Mouse (Mus musculus): ENCODE data around the gene Ankrd26.
"Not testable (repeated sequence)": the region's sequence is repeated elsewhere in the genome, so short reads cannot be mapped to it uniquely, and the experiment has no call there.

The Ankrd26 gene

DNA sequence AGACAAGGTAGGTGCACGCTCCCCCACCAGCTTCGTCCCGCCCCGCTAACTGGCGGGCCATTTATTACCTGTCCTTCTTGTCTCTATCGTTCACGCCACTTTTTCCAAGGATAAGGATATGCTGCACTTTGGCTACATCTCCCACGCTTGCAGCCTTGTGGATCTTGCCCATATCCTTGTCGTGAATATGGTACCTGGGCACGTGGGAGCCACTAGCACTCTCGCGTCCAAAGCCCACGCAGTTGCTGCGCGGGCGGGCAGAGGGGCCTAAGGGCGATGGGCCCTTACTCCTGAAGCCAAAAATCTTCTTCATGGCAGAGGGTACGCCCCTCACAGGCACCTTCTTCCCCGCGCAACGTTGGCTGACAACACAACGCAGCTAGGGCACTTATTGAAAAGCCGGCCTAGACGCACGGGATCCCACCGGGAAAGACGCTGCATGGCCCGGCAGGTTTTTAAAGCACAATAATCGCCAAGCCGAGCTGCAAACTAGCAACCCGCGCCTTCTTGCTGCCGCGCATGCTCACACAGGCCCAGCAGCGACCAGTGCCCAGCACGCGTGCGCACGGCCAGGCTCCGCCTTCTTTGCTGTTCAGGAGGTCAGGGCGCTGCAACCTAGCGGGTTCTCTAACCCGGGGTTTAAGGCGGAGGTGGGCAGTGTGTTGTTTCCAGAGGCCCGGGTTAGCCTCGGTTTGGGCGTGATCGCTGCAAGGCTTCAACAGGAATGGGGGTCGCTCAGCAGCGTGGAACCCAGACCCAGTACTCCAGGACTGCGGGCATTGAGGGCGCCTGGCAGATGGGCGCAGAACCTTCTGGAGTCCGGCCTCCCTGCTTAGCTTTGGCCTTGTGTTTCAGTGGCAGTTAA, at the start of gene Ankrd26:
Gene Ankrd26, minus strand, starts transcription at position 482 of the 865 bp plus-strand sequence.
- DNase-seq (ENCODE audit: low read depth, low spot score): peak; percentile 88

DNA sequence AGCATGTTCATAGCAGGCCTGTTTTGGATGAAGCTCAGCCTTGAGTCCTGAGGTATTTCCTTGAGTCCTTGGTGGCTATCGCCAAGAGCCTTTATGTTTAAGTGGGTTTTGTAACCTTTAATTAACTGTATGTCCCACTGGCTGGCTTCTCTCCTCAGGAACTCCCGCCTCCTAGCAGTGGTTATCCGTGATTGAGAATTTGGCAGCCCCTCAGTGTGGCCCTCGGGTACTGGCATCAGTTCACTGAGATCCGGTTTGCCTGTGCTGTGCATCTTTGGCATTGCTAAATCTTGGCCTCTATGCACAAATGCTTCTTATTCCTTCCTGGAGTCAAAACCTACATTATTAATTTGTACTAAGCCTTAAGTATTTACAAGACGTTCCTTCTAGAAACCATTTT, 46.9 kb upstream of the Ankrd26 start:
- no peak for DNase-seq (ENCODE audit: low read depth, low spot score)

DNA sequence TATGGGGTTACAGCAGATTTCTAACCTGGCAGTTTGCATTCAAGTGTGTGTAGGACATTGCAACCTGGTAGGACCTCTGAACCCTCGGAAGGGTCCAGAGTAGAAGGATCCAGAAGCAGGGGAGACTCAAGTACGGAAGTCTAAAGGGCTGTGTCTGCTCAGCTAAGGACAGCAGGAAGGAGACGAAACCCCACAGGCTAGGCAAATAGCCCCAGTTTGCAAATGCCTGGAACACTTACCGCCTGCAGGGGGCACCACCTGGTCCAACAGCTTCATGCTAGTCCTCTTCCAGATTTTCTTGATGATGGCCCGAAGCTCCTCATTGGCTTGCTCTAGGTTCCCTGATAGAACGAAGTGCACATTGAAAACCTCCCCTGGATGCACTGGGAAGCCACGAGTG, 43.9 kb upstream of the Ankrd26 start:
- no peak for DNase-seq (ENCODE audit: low read depth, low spot score)

DNA sequence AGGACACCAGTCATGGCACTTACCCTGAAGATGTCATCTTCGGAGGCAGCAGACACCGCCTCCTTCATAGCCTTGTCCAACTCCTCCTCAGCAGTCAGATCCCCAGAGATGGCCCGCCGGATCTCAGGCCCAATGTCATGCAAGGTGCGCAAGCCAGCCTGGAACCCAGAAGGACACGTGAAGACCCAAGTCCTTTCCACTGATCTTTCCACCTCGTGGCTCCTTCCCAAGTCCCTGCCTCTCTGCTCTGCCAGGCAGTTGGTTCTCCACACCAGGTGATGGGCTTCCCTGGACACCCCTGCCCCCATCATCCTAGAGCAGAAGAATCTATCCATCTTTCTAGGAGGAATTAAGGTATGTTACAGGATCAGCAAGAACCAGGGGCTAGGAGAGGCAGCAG, 41.8 kb upstream of the Ankrd26 start:
- DNase-seq (ENCODE audit: low read depth, low spot score): no peak

DNA sequence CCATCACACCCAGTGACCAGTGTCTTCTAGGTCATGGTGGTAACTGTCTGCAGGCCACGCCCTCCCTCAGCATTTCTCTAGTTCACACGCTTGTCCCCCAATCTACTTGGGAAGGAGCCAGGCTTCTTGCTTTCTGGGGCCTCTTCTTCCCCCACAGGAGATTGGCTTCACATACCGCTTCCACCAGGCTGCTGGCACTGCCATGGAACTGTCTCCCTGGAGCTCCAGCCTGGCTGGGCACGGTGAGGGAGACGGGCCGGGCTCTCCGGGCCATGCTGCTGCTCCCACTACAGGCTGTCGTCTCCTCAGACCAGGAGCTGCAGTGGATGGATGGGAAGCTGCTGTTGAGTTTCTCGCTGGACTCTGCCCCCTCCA, 33.6 kb upstream of the Ankrd26 start:
- DNase-seq (ENCODE audit: low read depth, low spot score): no peak

DNA sequence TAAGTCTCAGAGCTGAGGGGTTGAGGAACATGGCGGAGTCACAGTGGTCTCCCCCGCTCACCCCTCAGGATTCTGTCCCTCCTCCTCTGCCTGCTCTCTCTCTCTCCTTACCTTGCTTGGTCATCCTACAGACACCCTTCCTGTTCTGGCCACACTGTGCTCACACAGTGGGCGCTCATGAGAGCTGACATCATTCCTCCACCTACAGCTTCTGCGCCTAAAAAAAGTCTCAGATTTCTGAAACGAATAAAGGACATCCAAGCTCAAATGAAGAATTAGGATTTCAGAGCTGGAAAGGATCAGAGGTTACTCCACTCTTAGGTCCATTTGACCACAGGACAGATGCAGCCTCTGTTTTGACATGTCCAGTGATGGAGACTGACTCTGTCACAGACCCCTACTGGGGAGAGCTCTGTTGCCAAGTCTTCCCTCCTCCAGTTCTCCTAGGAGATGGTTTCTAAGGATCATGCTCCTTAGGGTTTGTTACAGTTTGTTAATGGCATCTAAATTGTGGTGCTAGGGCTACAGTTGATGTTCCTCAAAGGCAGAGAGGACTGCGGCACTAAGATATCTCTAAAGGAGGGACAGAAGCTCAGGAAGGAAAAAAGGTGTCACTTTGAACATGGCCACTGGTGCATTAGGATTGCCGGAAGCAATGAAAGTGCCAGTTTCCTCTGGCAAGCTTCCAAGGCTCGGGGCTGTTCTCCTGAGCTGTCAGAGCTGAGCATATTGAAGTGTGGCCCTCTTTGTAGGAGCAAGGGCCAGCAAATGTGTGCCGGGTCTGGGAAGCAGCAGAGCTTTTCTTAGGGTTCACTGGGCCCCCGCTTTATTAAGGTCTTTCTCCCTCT, 33.0 kb upstream of the Ankrd26 start:
- no peak for DNase-seq (ENCODE audit: low read depth, low spot score)

DNA sequence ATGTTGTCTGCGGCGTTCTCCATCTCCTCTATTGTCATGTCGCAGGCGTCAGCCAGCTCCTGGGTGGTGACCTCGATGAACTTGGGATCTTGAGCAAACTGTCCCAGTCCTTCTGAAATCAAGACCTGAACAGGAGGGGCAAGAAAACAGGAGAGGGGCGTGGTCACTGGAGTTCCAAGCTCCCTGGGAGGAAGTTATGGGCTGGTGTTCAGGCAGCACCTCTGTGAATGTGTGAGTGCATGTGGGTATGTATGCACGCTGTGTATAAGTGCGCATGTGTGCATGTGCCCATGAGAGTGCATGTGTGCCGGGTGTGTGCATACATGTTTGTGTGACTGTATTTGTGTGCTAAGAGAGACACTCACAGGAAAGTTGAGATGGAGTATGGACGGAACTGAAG, 32.0 kb upstream of the Ankrd26 start:
- no peak for DNase-seq (ENCODE audit: low read depth, low spot score)

DNA sequence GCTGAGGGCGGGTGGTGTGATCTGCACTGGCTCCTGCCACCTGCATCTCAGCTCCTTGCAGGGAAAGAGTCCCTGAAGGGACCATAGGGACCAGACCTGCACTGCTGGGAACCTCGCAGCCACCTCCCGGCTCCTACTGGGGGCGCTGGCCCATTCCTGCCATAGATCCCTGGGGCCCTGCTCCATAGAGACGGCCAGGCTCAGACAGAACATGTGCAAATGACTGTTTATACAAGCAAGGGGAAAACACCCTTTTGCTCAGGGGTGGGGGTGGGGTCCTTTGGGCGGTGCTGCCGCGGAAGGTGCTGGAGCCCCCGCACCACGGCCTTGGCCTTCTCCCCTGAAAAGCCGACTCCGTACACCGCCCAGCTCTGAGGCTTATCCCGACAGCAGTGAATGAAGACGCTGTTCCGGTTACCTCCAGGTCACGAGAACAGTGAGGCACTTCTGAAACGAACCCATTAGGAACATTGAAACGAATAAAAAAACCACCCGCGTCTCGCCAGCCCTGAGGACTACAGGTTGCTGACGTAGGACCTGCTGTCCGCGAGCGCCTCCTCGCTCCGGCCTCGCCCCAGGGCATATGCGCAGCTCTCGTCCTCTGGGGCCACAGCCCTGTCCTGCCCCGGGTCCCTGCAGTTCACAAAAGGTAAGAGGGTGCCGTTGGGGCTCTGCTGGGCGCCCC, 31.5 kb upstream of the Ankrd26 start:
- DNase-seq (ENCODE audit: low read depth, low spot score): peak; percentile 4

DNA sequence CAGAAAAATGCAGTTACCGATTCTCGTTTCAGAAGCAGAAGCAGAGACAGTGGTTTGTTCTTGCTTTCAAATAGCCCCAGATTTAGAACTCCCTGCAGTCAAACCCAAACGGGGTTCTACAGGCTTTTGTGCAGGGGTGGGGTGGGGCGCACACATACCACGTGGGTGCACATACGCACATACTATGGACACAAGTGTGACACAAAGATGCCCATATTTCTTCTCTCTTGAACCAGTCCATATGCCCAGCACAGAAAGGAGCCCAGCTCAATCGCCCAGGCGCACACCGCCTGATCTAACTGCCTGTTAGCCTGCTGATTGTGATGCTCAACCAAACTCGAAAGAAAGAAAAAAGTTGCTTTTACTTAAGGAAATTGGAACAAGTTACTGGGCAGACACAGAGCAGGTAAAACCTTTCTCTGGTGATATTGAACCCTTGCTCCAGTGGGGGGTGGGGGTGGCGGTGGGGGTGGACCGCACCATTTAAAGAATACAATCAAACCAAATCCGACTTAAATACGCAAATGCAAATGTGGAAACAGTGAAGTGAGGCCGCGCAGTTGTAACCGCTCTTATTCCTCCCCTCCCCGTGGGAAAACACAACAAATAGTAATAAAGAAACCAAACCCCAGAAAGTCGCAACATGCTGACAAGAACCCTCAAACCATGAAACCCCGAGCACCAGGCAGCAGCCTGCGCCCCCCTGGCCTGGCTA, 30.8 kb upstream of the Ankrd26 start:
- no peak for DNase-seq (ENCODE audit: low read depth, low spot score)

DNA sequence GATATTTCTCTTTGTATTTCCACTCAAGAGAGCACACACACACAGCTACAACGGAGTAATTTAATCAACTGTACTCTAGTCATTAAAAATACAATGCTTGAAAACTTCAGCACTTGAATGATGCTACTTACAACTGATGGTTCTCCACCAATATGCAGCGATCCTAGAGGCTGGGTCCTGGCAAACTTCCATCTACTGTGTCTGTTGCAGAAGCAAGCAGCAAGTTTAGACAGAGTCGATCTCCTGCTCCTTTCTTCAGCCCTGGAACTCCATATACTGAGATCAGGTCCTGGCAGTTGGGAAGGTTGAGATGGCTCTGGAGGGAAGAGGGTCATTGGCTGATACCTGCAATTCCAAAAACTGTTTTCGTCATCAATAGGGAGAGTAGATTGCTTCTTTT, 16.7 kb upstream of the Ankrd26 start:
- DNase-seq (ENCODE audit: low read depth, low spot score): not testable (repeated sequence)

DNA sequence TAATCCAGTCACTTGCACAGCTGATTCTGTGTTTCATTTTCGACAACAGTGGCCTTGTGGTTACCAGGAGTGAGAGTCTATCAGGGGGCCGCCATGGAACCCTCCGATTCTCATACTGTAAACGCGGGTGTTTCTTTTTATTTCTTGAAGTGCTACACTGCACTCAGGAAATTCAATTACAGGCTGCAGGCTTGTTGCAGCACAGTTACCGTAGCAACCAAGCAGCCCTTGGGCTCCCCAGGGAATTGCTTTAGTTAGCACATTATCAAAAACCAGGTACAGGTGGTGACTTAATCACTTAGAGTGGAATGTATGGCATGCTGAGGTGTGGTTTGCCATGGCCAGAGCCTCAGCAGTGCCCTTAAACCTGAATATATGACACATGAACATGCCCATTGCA, 12.3 kb upstream of the Ankrd26 start:
- DNase-seq (ENCODE audit: low read depth, low spot score): no peak

DNA sequence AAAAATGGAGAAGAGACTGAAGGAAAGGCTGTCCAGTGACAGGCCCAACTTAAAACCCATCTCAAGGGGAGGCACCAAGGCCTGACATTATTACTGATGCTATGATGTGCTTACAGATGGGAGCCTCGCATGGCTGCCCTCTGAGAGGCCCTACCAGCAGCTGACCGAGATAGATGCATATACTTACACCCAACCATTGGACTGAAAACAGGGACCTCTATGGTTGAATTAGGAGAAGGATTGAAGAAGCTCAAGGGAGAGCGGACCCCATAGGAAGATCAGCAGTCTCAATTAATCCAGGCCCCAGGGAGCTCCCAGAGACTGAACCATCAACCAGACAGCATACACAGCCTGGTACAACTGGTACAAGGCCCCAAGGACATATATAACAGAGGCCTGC, 5.8 kb upstream of the Ankrd26 start:
- no peak for DNase-seq (ENCODE audit: low read depth, low spot score)

DNA sequence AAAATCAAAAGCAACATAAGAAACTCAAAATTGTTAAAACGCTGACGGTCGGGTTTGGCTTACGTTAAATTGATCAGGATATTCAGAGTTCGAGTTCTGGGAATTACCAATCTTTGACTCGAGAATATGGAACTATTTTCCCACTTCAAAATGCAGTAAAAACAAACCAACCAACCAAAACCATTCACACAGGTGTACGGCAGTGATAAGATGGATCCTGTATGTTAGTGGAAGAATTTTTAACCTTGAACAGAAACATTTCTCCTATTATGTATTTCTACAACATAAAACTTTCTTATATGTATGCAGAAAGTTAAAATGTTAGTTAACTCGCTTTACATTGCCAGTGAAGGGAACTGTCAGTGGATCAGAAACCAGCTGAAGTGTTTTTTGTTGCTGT, 801 bp downstream of the Ankrd26 start:
- DNase-seq (ENCODE audit: low read depth, low spot score): no peak

DNA sequence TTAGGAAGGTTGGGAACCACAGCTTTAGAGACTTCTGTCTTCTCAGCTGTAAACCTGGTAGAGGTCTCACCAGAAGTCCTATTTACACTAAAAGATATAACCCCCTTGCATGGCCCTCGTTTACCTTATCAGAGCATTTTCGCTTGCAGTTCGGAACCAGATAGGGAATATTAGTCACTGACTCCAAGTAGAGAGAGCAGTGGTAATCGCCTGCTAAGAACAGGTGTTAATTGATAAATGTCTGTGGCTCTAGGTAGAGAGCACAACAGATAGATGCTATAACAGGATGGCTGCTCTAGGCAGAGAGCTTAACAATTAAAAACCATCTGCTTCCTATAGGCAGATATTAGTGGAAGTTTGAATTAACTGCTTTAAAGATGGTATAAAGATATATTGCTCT, 23.4 kb downstream of the Ankrd26 start:
- no peak for DNase-seq (ENCODE audit: low read depth, low spot score)

DNA sequence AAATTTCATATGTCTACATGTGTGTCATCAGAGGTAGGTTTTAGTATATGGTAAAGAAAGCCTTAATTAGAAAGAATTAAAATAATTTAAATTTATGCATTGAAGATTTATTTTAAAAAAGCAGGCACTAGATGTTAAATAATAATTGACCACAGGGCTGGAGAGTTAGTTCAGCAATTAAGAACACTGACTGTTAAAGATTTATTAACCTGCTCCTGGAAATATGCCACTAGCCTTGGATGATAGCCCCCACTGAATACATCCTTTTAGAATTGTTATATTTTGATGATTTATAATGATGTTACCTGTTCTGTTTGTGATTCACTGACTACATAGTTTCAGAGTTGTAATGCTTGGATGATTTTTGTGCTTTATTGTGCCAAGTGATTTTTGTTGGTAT, 24.8 kb downstream of the Ankrd26 start:
- not testable (repeated sequence) for DNase-seq (ENCODE audit: low read depth, low spot score)

DNA sequence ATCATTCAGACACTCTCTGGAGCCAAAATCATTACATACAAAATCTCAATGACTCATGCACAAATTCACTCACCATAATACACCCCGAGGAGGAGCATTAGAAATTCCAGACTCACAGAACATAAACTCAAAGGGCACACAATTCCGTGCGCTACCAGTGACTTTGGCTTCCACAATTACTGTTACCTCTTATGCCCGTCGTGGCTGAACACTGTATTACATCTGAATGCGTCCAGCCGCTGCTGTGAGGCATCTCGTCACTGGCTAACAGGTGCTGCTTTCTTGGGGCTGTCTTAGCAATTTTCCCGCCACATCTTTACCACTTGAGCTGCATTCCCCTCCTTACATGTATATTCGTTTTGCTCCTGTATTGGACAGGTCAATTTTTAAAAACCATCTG, 26.7 kb downstream of the Ankrd26 start:
- no peak for DNase-seq (ENCODE audit: low read depth, low spot score)

DNA sequence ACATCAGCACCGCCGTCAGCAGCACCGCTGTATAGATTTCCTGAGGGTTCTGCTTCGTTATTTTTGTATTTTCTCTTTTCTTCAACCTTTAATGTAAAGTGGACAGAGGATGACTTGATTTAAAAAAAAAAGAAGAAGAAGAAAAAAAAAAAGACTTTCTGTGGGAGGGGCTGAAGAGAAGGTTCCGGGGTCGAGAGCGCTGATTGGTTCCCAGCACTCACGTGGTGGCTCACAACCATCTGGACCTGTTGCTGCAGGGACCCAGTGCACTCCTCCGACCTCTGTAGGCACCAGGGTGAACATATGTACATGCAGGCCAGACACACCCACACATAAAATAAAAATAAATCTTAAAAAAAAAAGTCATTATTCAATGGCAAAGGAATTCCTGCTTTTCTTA, 28.6 kb downstream of the Ankrd26 start:
- no peak for DNase-seq (ENCODE audit: low read depth, low spot score)

DNA sequence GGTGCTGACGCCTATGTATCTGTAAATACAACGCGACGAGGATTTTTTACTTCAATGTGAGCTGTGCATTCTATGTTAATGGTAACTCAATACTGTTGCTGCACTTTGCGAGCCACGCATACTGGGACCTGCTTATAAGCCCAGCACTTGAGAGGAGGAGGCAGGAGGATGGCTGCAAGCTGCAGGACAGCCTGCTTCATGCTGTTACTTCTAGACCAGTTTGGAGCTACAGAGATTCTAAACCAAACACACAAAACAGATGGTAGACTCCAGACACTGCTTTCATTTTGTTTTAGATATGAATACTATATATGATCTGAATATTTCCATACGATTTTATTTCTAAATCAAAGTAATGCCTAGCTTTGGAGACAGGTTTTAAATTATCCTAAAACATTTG, 41.4 kb downstream of the Ankrd26 start:
- no peak for DNase-seq (ENCODE audit: low read depth, low spot score)

DNA sequence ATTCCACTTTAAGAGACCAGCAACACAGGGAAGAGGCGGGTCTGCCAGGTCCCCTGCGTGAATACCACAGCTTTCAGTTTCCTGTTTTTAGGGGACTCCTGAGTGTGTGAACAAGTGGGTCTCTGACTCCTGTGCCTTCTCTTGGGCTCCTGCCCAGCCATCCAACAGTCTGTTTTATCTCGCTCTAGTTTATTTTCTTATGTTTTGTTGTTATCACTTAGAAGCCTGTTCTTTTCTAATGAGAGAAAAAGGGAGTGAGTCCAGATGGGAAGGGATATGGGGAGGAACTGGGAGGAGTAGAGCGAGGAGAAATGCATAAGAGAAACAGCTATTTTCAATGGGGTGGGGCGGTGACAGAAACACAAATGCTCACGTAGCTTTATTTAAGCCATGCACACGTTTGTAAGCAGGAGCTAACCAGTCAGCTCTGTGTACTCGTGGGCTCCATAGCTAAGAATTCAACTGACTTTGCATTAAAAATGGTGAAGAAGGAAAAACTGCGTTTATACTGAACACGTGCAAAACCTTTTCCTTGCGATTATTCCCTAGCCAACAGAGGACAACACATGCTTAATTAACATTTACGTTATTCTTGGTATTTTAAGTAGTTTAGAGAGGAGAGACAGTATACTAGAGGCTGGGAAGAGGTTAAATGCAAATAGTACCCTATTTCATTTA, 48.6 kb downstream of the Ankrd26 start:
- no peak for DNase-seq (ENCODE audit: low read depth, low spot score)

DNA sequence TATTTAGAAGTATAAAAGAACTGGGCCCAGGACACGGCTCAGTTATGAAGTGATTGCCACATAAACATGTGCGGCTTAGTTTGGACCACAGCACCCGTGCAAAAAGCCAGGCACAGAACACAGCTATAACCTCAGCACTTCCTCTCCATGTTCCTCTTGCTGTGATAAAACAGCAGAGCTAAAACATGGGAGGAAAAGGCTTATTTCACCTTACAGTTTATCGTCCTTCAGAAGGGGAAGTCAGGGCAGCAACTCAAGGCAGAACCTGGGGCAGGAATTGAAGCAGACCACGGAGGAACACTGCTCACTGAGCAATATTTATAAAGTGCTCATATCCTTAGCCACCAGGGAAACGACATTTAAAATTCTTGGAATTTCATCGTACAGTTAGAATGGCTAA, 63.0 kb downstream of the Ankrd26 start:
- DNase-seq (ENCODE audit: low read depth, low spot score): no peak

DNA sequence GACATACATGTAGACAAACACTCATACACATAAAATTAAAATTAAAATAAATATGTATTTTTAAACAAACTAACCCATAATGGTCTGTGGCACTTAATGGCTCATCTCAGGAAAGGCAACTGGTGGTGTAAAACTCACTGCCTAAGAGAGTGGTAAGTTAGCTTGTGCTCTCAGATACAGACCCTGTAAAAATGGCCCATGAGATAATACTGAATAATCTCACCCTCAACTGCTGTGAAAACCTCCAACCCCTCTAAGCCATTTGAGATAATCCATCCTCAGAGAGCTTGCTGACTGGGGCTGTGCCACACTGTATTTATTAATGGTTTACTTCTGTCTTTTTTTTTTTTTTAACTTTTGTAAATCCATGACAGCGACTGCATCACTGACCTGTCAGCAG, 79.9 kb downstream of the Ankrd26 start:
- no peak for DNase-seq (ENCODE audit: low read depth, low spot score)

Measured in skeletal muscle tissue, adult 2 months (tissue).